Mouse (Mus musculus) lung, embryonic 14.5 days (tissue): ENCODE data around the gene Mrtfb. TPM values are rescaled to one million over a fixed set of nuclear protein-coding genes. Genes with fewer than 3 reads are reported as not detected.
A peak's percentile ranks its signal among the peaks of the same experiment; 100 is the strongest.

Experiments used
- ATAC-seq: fragments of 200-750 bp; cut with Nextera tagmentation; 2 replicates; pipeline ENCODE4 v1.8.0; 2017; ENCODE audit warnings: mild to moderate bottlenecking, moderate TSS enrichment, moderate library complexity; ENCODE audit not compliant: insufficient read depth
- DNase-seq: peaks from one replicate; pipeline ENCODE4 v3.0.0-alpha.2; 2015
- H3K27ac ChIP-seq: fragments of 300-500 bp; sonication (generic); 2 replicates; pipeline ENCODE4 v1.5.1; 2014; ENCODE audit warnings: low read depth, mild to moderate bottlenecking, moderate library complexity
- H3K27me3 ChIP-seq: fragments of 300-500 bp; sonication (generic); 2 replicates; pipeline ENCODE4 v1.6.1; 2014; ENCODE audit warnings: low read length, control low read depth; ENCODE audit not compliant: insufficient read depth
- H3K36me3 ChIP-seq: fragments of 300-500 bp; sonication (generic); 2 replicates; pipeline ENCODE4 v1.6.1; 2014; ENCODE audit warnings: control low read depth; ENCODE audit not compliant: insufficient read depth
- H3K4me1 ChIP-seq: fragments of 300-500 bp; sonication (generic); 2 replicates; pipeline ENCODE4 v1.6.1; 2014; ENCODE audit warnings: antibody characterized with exemption, control low read depth; ENCODE audit not compliant: insufficient read depth
- H3K4me2 ChIP-seq: fragments of 300-500 bp; sonication (generic); 2 replicates; pipeline ENCODE4 v1.6.1; 2014; ENCODE audit warnings: mild to moderate bottlenecking
- H3K4me3 ChIP-seq: fragments of 300-500 bp; sonication (generic); 2 replicates; pipeline ENCODE4 v1.5.1; 2014; ENCODE audit warnings: low read depth, low read length
- H3K9ac ChIP-seq: fragments of 300-500 bp; sonication (generic); 2 replicates; pipeline ENCODE4 v1.6.1; 2014
- H3K9me3 ChIP-seq: fragments of 300-500 bp; sonication (generic); 2 replicates; pipeline ENCODE4 v1.6.1; 2016; ENCODE audit warnings: low read depth, low read length, control low read depth
- CTCF ChIP-seq: IDR thresholded peaks from 2 replicates; pipeline ENCODE4 v1.5.1; 2016; ENCODE audit warnings: antibody characterized with exemption, low read depth
- WGBS: fragments of 180-500 bp; shearing (Covaris S2); extraction: QIAGEN DNeasy Blood & Tissue Kit; methylation state at CpG from one replicate; pipeline ENCODE4 v1.1.7; 2014; 5-methylcytosine and 5-hydroxymethylcytosine counted together
- polyA plus RNA-seq: library from polyadenylated mRNA; unstranded; fragments of >200 nt; fragmentation: Nextera tagmentation; extraction: Ambion mirVana; gene quantifications from 2 replicates; pipeline ENCODE4 v1.2.1, GENCODE M21; 2014

The Mrtfb gene
- polyA plus RNA-seq, 1 experiment from 2014 or later, result 33.9 TPM

- ATAC-seq (no peak), DNase-seq (peak; percentile 10)
- WGBS, result 39% methylated on average over 5 of the region's 5 CpGs
- Histone ChIP-seq H3K4me1 (no peaks in the 10 kb centered on the region), H3K4me2 (no peak overlapping the region), H3K4me3 (no peak overlapping the region), H3K9me3 (no peaks in the 10 kb centered on the region), H3K36me3 (no peaks in the 10 kb centered on the region), H3K27me3 (no peaks in the 10 kb centered on the region), H3K27ac (no peak overlapping the region), H3K9ac (no peak overlapping the region)
- TF ChIP-seq CTCF, result no peak
Measured at GRCm38 (mm10) chr16:13250061-13250460, 6.2 kb upstream of the Mrtfb start.

GRCm38 (mm10) chr16:13256667-13257527 lies 616 bp downstream of the Mrtfb start:
- Histone ChIP-seq H3K36me3 (no peaks in the 10 kb centered on the region), H3K4me2 (peak overlapping the region; percentile 83), H3K4me3 (peak overlapping the region; percentile 89), H3K9ac (peak overlapping the region; percentile 90), H3K9me3 (no peaks in the 10 kb centered on the region), H3K27ac (peak overlapping the region; percentile 90; the same call in 1 of the 2 replicates), H3K4me1 (peaks cover 9% of the 10 kb centered on the region; the same call in 1 of the 2 replicates), H3K27me3 (no peaks in the 10 kb centered on the region)
- ATAC-seq (peak; percentile 78), DNase-seq (peak; percentile 52)
- TF ChIP-seq CTCF, result no peak
- 3% methylated on average over 44 of the region's 64 CpGs for WGBS

- Histone ChIP-seq H3K36me3 (no peaks in the 10 kb centered on the region), H3K9ac (peak overlapping the region; percentile 90), H3K9me3 (no peaks in the 10 kb centered on the region), H3K4me2 (peak overlapping the region; percentile 83), H3K27ac (no peak overlapping the region), H3K27me3 (no peaks in the 10 kb centered on the region), H3K4me1 (peaks cover 9% of the 10 kb centered on the region; the same call in 1 of the 2 replicates), H3K4me3 (peak overlapping the region; percentile 89)
- ATAC-seq, result no peak
- 29% methylated on average over 5 of the region's 5 CpGs for WGBS
- DNase-seq, result no peak
- no peak for TF ChIP-seq CTCF
Measured at GRCm38 (mm10) chr16:13257528-13257835, 1.2 kb downstream of the Mrtfb start.

- DNase-seq (no peak), ATAC-seq (no peak)
- Histone ChIP-seq H3K36me3 (no peaks in the 10 kb centered on the region), H3K4me2 (no peak overlapping the region), H3K9ac (no peak overlapping the region), H3K4me1 (peaks cover 9% of the 10 kb centered on the region; the same call in 1 of the 2 replicates), H3K27me3 (no peaks in the 10 kb centered on the region), H3K4me3 (no peak overlapping the region), H3K27ac (no peak overlapping the region), H3K9me3 (no peaks in the 10 kb centered on the region)
- no peak for TF ChIP-seq CTCF
- 86% methylated on average over 2 of the region's 2 CpGs for WGBS
Measured at GRCm38 (mm10) chr16:13259026-13259425, 2.7 kb downstream of the Mrtfb start.

- Histone ChIP-seq H3K4me3 (no peak overlapping the region), H3K36me3 (peaks cover 35% of the 10 kb centered on the region)
- 83% methylated on average over 3 of the region's 3 CpGs for WGBS
Measured at GRCm38 (mm10) chr16:13266312-13266711, 10.0 kb downstream of the Mrtfb start.

GRCm38 (mm10) chr16:13267350-13267904 lies 11.1 kb downstream of the Mrtfb start:
- 76% methylated on average over 3 of the region's 3 CpGs for WGBS
- peaks cover 35% of the 10 kb centered on the region for H3K36me3 ChIP-seq
- no peak overlapping the region for H3K27ac ChIP-seq
- no peak for TF ChIP-seq CTCF
- H3K4me3 ChIP-seq, result no peak overlapping the region
- no peak overlapping the region for H3K4me2 ChIP-seq
- H3K4me1 ChIP-seq, result no peaks in the 10 kb centered on the region
- no peaks in the 10 kb centered on the region for H3K27me3 ChIP-seq
- H3K9ac ChIP-seq, result no peak overlapping the region
- no peaks in the 10 kb centered on the region for H3K9me3 ChIP-seq
- ATAC-seq, result no peak
- no peak for DNase-seq

More at GRCm38 (mm10) chr16:13266312-13266711, 10.0 kb downstream of the Mrtfb start:
- TF ChIP-seq CTCF, result no peak
- no peaks in the 10 kb centered on the region for H3K27me3 ChIP-seq
- H3K27ac ChIP-seq, result no peak overlapping the region
- no peaks in the 10 kb centered on the region for H3K9me3 ChIP-seq
- H3K4me1 ChIP-seq, result no peaks in the 10 kb centered on the region
- no peak overlapping the region for H3K4me2 ChIP-seq
- no peak overlapping the region for H3K9ac ChIP-seq
- no peak for ATAC-seq
- DNase-seq, result no peak

GRCm38 (mm10) chr16:13269426-13269825 lies 13.1 kb downstream of the Mrtfb start:
- no peak for DNase-seq
- Histone ChIP-seq H3K4me2 (no peak overlapping the region), H3K27me3 (no peaks in the 10 kb centered on the region), H3K4me3 (no peak overlapping the region), H3K9ac (no peak overlapping the region), H3K9me3 (no peaks in the 10 kb centered on the region), H3K4me1 (no peaks in the 10 kb centered on the region), H3K27ac (no peak overlapping the region), H3K36me3 (peaks cover 35% of the 10 kb centered on the region)
- ATAC-seq, result no peak
- 96% methylated on average over 2 of the region's 2 CpGs for WGBS
- no peak for TF ChIP-seq CTCF
